Mouse (Mus musculus) forebrain, embryonic 16.5 days (tissue): ENCODE data around the gene Arhgap4. TPM values are rescaled to one million over a fixed set of nuclear protein-coding genes. Genes with fewer than 3 reads are reported as not detected.

ENCODE experiments used
- ATAC-seq: fragments of 200-750 bp; cut with Nextera tagmentation; 2 replicates; pipeline ENCODE4 v1.8.0; 2017; ENCODE audit warnings: mild to moderate bottlenecking, moderate library complexity
- H3K27ac ChIP-seq: fragments of 300-500 bp; sonication (generic); 2 replicates; pipeline ENCODE4 v1.5.1; 2014; ENCODE audit warnings: low read length, control low read depth
- H3K27me3 ChIP-seq: fragments of 300-500 bp; sonication (generic); replicated peaks from 2 replicates; pipeline ENCODE4 v1.6.1; 2014; ENCODE audit warnings: low read length; ENCODE audit not compliant: control insufficient read depth, insufficient read depth
- H3K36me3 ChIP-seq: fragments of 300-500 bp; sonication (generic); 2 replicates; pipeline ENCODE4 v1.6.1; 2014; ENCODE audit not compliant: control insufficient read depth, insufficient read depth
- H3K4me1 ChIP-seq: fragments of 300-500 bp; sonication (generic); replicated peaks from 2 replicates; pipeline ENCODE4 v1.6.1; 2014; ENCODE audit warnings: low read length; ENCODE audit not compliant: control insufficient read depth, insufficient read depth
- H3K4me2 ChIP-seq: fragments of 300-500 bp; sonication (generic); 2 replicates; pipeline ENCODE4 v1.6.1; 2014; ENCODE audit warnings: mild to moderate bottlenecking, low read length, control low read depth
- H3K4me3 ChIP-seq: fragments of 300-500 bp; sonication (generic); replicated peaks from 2 replicates; pipeline ENCODE4 v1.5.1; 2014; ENCODE audit warnings: mild to moderate bottlenecking, low read length, control low read depth
- H3K9ac ChIP-seq: fragments of 300-500 bp; sonication (generic); replicated peaks from 2 replicates; pipeline ENCODE4 v1.6.1; 2014; ENCODE audit warnings: low read depth, low read length, control low read depth
- H3K9me3 ChIP-seq: fragments of 300-500 bp; sonication (generic); 2 replicates; pipeline ENCODE4 v1.6.1; 2016; ENCODE audit warnings: low read length; ENCODE audit not compliant: control insufficient read depth
- WGBS: fragments of 180-500 bp; shearing (Covaris S2); extraction: QIAGEN DNeasy Blood & Tissue Kit; methylation state at CpG from one replicate; pipeline ENCODE4 v1.1.7; 2014; 5-methylcytosine and 5-hydroxymethylcytosine counted together
- polyA plus RNA-seq: library from polyadenylated mRNA; unstranded; fragments of >200 nt; fragmentation: Nextera tagmentation; extraction: Ambion mirVana; gene quantifications from 2 replicates; pipeline ENCODE4 v1.2.1, GENCODE M21; 2015

Gene Arhgap4
- polyA plus RNA-seq, 1 experiment from 2014 or later: 2.8 TPM

DNA sequence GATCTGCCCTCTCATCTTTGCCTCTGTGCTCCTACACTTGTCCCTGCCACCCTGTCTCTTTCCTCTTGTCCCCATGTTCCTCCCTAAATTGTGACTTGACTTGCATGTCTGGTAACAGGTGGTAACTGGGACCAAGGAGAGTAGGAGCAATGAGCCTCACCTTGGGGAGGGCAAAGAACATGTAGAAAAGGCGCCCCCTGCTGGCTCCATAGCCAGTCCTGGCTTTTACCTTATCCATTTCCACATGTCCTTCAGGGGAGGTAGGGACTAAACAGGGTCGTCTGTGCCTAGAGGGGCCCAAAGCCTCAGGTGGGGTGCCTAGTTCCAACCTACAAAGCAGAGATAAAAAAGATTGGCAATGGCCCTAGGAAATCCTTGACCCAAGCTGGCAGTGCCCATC is 26.0 kb downstream of the Arhgap4 start, which contains the start of gene L1cam:
Gene L1cam (minus strand): TSS at position 387 of the 400 bp plus-strand sequence.
- 27% methylated on average over 2 of the region's 2 CpGs for WGBS
- H3K27me3 ChIP-seq: no peaks in the 10 kb centered on the region
- H3K36me3 ChIP-seq: no peaks in the 10 kb centered on the region
- no peak within 1 kb of the TSS for H3K4me3 ChIP-seq
- H3K9me3 ChIP-seq: no peaks in the 10 kb centered on the region
- no peak within 1 kb of the TSS for H3K4me2 ChIP-seq
- no peaks in the 10 kb centered on the region for H3K4me1 ChIP-seq
- H3K27ac ChIP-seq: no peak within 1 kb of the TSS
- H3K9ac ChIP-seq: no peak within 1 kb of the TSS
- no peak for ATAC-seq

DNA sequence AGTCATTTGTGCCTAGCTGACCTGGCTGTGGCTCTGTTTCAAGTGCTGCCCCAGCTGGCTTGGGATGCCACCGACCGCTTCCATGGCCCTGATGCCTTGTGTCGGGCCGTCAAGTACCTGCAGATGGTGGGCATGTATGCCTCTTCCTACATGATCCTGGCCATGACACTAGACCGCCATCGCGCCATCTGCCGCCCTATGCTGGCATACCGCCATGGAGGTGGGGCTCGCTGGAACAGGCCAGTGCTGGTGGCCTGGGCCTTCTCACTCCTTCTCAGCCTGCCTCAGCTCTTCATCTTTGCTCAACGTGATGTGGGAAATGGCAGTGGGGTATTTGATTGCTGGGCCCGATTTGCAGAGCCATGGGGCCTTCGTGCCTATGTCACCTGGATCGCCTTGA is 28.8 kb downstream of the Arhgap4 start:
- Histone ChIP-seq H3K4me2 (no peak overlapping the region), H3K4me1 (no peaks in the 10 kb centered on the region)
- ATAC-seq: no peak

DNA sequence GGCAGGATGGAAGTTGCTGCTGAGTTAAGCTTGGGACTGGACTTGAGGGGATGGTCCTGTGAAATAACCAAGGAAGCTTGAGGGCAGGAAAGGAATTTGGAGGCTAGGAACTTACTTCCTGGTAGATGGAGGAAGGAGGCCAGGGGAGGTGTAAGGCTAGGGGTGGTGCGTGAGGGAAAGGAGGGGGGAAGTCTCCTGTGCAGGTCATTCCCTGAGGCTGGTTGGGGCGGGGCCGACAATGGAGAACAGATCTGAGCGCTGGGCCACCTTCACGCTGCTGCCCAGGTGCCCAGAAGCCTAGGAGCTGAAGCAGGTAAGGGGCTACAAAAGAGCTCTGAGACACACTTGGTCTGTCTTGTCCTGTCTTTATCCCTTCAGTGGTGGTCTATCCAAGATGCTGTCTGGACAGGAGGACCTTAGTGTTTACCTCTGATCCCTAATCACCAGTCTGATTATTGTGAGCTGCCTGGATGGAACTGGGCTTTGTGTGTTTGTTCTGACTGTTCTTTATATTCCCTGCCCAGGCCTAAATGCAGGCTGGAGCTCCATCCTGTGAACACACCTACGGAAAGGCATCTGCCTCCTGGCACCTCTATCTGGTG is 30.0 kb downstream of the Arhgap4 start, which contains the start of gene Avpr2:
Gene Avpr2 (plus strand): TSS at position 552 of the 602 bp plus-strand sequence.
- no peak for ATAC-seq
- no peak within 1 kb of the TSS for H3K4me3 ChIP-seq
- no peak within 1 kb of the TSS for H3K4me2 ChIP-seq
- no peaks in the 10 kb centered on the region for H3K4me1 ChIP-seq
- no peaks in the 10 kb centered on the region for H3K9me3 ChIP-seq
- WGBS: 83% methylated on average over 6 of the region's 6 CpGs
- no peak within 1 kb of the TSS for H3K9ac ChIP-seq
- no peaks in the 10 kb centered on the region for H3K27me3 ChIP-seq
- no peak within 1 kb of the TSS for H3K27ac ChIP-seq
- no peaks in the 10 kb centered on the region for H3K36me3 ChIP-seq

More for the DNA sequence above, 28.8 kb downstream of the Arhgap4 start:
- Histone ChIP-seq H3K36me3 (no peaks in the 10 kb centered on the region), H3K27ac (no peak overlapping the region), H3K9me3 (no peaks in the 10 kb centered on the region), H3K27me3 (no peaks in the 10 kb centered on the region), H3K9ac (no peak overlapping the region), H3K4me3 (no peak overlapping the region)
- WGBS: 92% methylated on average over 14 of the region's 14 CpGs

DNA sequence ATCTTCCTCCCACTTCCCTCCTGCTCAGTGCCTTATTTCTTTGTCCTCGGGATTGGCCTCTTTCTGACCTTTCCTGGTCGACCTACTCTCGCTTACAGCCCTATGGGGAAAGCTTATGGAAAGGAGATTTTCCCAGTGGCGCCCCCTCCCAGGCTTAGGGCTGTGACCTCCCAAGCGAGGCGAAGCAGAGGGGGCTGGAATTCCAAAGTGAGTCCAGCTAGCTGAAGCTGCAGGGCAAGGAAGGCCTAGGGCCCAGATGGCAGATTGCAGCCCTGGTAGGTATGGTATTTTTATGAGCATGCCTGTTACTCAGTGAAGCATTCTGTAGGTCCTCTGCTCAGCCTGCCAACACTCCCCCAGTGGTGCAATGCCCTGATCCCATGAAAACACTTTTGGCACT is 40.2 kb downstream of the Arhgap4 start:
- H3K9ac ChIP-seq: peak overlapping the region; percentile 81
- 26% methylated on average over 6 of the region's 6 CpGs for WGBS
- no peaks in the 10 kb centered on the region for H3K36me3 ChIP-seq

DNA sequence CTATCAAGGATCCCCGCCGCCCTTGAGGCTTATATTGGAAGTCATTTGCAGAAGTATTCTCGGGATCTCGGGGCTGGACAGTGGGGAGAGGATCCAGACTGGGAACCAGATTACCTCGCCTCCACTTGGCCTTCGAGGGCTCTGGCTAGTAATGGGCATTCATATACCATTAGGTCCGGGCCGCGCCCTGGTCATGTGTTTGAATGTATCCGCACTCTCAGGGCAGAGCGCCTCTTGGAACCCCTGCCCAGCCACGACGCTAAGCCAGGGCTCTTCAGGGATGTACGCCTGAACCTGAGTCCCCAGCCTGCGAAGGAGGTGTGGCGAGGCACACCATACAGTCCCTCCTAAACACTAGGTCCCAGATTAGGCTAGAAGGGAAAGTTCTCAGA is 40.6 kb downstream of the Arhgap4 start:
- H3K9me3 ChIP-seq: no peaks in the 10 kb centered on the region
- no peak overlapping the region for H3K27ac ChIP-seq
- ATAC-seq: peak; percentile 47
- H3K4me1 ChIP-seq: peaks cover 11% of the 10 kb centered on the region
- H3K9ac ChIP-seq: peak overlapping the region; percentile 81
- H3K27me3 ChIP-seq: no peaks in the 10 kb centered on the region
- peak overlapping the region; percentile 61 for H3K4me2 ChIP-seq
- H3K36me3 ChIP-seq: no peaks in the 10 kb centered on the region
- H3K4me3 ChIP-seq: peak overlapping the region; percentile 64
- 20% methylated on average over 16 of the region's 16 CpGs for WGBS

More for the DNA sequence above, 40.2 kb downstream of the Arhgap4 start:
- no peaks in the 10 kb centered on the region for H3K9me3 ChIP-seq
- H3K27me3 ChIP-seq: no peaks in the 10 kb centered on the region
- H3K27ac ChIP-seq: no peak overlapping the region
- no peak for ATAC-seq
- H3K4me1 ChIP-seq: peaks cover 10% of the 10 kb centered on the region
- H3K4me3 ChIP-seq: no peak overlapping the region
- H3K4me2 ChIP-seq: peak overlapping the region; percentile 61

DNA sequence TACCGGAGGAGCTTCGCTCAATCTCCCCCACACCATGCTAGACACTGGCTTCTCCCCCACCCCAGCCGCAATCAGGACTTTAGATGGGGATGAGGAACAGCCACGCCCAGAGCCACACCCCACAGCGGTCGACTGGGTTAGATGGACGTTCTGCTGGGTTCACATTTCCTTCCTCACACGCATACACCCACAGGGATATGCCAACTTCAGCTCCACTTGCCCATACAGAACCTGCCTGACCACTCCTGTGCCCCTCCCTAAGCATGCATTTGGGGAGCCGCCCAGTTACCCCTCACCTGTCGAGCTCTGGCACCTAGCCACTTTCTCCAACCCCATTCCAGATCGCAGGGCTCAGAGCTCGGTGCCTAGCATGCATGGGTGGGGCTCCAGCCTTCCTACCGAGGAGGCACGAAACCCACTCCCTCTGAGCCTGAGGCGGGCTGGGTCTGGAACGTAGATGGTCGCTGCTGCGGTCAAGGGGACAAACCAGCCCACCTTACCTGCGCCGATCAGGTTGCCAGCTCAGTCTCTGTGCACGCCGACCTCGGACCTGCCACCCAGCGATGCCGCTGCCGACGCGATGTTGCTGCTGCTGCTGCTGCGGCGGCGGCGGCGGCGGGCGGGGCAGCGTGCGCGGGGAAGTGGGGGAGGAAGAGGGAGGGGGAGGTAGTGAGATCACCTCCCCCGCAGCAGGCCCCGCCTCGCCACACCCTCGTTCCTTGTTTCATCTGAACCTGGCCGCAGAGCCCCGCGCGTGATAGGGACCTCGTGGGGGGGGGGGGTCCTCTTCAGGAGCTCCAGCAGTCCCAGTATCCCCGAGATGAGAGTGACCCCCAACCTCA is 41.3 kb downstream of the Arhgap4 start:
- Histone ChIP-seq H3K27me3 (no peaks in the 10 kb centered on the region), H3K27ac (peak overlapping the region; percentile 67), H3K4me3 (peak overlapping the region; percentile 64), H3K4me2 (peak overlapping the region; percentile 61), H3K4me1 (peaks cover 15% of the 10 kb centered on the region), H3K9ac (peak overlapping the region; percentile 81), H3K36me3 (no peaks in the 10 kb centered on the region), H3K9me3 (no peaks in the 10 kb centered on the region)
- WGBS: 19% methylated on average over 36 of the region's 48 CpGs
- ATAC-seq: peak; percentile 68

DNA sequence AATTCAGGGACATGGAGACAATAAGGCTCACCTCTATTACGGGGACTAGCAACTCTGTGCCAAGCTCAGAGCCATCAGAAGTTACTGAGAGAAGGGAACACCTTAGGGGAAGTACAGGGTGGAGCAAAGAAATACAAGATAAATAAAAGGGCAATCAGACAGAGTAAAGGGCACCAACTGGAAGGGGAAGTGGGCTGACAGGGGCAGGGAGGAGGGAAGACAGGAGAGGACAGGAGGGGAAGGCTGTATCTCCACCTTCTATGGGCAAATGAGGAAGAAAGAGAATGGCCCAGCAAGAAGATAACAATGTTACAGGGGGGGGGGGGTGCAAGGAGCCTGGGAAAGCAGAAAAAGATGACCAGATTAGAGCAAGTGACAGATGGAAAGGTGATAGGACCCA is 44.7 kb downstream of the Arhgap4 start:
- no peak for ATAC-seq
- 86% methylated on average over 1 of the region's 1 CpGs for WGBS
- H3K9me3 ChIP-seq: no peaks in the 10 kb centered on the region

DNA sequence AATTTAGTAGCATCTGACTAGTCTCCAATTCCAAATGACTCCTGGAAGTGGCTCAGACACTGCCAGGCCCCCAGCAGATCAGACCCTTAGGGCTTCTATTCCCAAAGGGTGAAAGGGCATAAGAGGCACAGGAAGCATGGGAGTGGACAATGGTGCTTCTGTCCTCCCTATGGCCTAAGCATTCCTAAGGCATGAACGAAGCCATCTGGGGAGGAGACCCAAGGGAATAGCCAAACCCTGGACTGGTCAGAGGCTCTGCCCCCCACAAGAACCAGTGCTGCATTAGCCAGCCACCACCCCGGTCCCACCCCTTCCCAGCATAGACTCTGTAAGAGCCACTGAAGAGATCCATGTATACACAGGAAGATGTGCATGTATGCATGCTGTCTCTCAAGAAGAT is 45.8 kb downstream of the Arhgap4 start:
- H3K27me3 ChIP-seq: no peaks in the 10 kb centered on the region
- no peak for ATAC-seq

More for the DNA sequence above, 44.7 kb downstream of the Arhgap4 start:
- no peak overlapping the region for H3K27ac ChIP-seq
- H3K36me3 ChIP-seq: no peaks in the 10 kb centered on the region
- H3K27me3 ChIP-seq: no peaks in the 10 kb centered on the region
- H3K4me1 ChIP-seq: peaks cover 20% of the 10 kb centered on the region
- no peak overlapping the region for H3K4me3 ChIP-seq
- peak overlapping the region; percentile 35 for H3K4me2 ChIP-seq
- H3K9ac ChIP-seq: no peak overlapping the region

DNA sequence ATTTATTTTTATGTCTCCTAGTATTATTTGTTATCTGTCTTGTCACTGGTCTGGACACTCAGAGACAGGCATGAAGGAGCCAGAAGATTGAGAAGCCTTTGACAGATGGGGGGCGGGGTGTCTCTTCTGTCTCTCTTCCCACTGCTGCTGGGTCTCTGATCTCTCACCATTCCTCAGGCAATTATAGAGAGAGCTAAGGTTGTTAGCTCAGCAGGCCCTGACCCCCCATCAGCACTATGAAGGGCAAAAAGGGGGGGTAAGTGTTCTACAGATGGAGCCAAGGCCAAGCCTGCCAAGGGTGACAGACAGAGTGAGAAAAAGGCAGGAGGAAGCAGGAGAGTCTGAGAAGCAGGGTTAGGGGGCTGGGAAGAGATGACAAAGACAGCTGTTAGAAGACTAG is 49.7 kb downstream of the Arhgap4 start:
- Histone ChIP-seq H3K4me1 (peaks cover 30% of the 10 kb centered on the region), H3K4me2 (no peak overlapping the region), H3K9me3 (no peaks in the 10 kb centered on the region), H3K9ac (no peak overlapping the region), H3K27ac (no peak overlapping the region), H3K36me3 (no peaks in the 10 kb centered on the region), H3K27me3 (no peaks in the 10 kb centered on the region), H3K4me3 (no peak overlapping the region)
- 50% methylated on average over 1 of the region's 1 CpGs for WGBS
- 0 out of 2 replicates have a peak, but pooled peaks have one; percentile 26 for ATAC-seq

More for the DNA sequence above, 45.8 kb downstream of the Arhgap4 start:
- H3K9me3 ChIP-seq: no peaks in the 10 kb centered on the region
- H3K36me3 ChIP-seq: no peaks in the 10 kb centered on the region
- no peak overlapping the region for H3K27ac ChIP-seq
- no peak overlapping the region for H3K4me3 ChIP-seq
- H3K4me1 ChIP-seq: peaks cover 23% of the 10 kb centered on the region
- 58% methylated on average over 2 of the region's 2 CpGs for WGBS
- no peak overlapping the region for H3K9ac ChIP-seq
- peak overlapping the region; percentile 35 for H3K4me2 ChIP-seq
